8 mouse cellular contexts compared by ENCODE assay signal in genomic region chr12:108765751-108766221, GRCm38 (mm10). TPM values are rescaled to one million over a fixed set of nuclear protein-coding genes. Genes with fewer than 3 reads are reported as not detected.
DNase-seq lines count a peak whose midpoint lies in the region; ATAC-seq and TF ChIP-seq lines count a peak whose summit lies in the region.

No protein-coding gene starts in this region.

- H3K9me3 ChIP-seq in hindbrain, embryonic 15.5 days, result no peaks in the 10 kb centered on the region
- H3K9me3 ChIP-seq in liver, embryonic 11.5 days (ENCODE audit: control insufficient read depth, low read length), result no peaks in the 10 kb centered on the region

- peak overlapping the region; percentile 87 for H3K27ac ChIP-seq in gastrocnemius, adult 2 months
- H3K27ac ChIP-seq in hindbrain, embryonic 15.5 days (replicated peaks), result peak overlapping the region; percentile 72
- peak overlapping the region; percentile 36 for H3K27ac ChIP-seq in liver, embryonic 11.5 days (ENCODE audit: low read depth, low read length)

- ATAC-seq in hindbrain, embryonic 15.5 days (ENCODE audit: low FRiP score, low read depth), result peak; percentile 24; the same call in 1 of the 2 replicates
- ATAC-seq in liver, embryonic 11.5 days (replicated peaks; ENCODE audit: low FRiP score), result peak; percentile 27; the same call in 1 of the 2 replicates
- ATAC-seq in monocyte, adult 5-6 weeks (replicated peaks; ENCODE audit: insufficient number of reproducible peaks, low FRiP score, low TSS enrichment, poor library complexity, severe bottlenecking), result peak; percentile 74

- peak overlapping the region; percentile 39 for H3K4me2 ChIP-seq in hindbrain, embryonic 15.5 days
- peak overlapping the region; percentile 65 for H3K4me2 ChIP-seq in liver, embryonic 11.5 days

- peak overlapping the region; percentile 72 for H3K4me3 ChIP-seq in gastrocnemius, adult 2 months
- peak overlapping the region; percentile 19 for H3K4me3 ChIP-seq in hindbrain, embryonic 15.5 days
- peak overlapping the region; percentile 36 for H3K4me3 ChIP-seq in liver, embryonic 11.5 days (ENCODE audit: low read depth, low read length)

- 36% methylated on average over 14 of the region's 14 CpGs for WGBS in hindbrain, embryonic 15.5 days
- 11% methylated on average over 14 of the region's 14 CpGs for WGBS in liver, embryonic 11.5 days

- intact Hi-C loops in left cerebral cortex, postnatal 25 days (cut with DNase I), result no loop called here
- intact Hi-C loops in left cerebral cortex, postnatal 4 days (cut with DNase I), result no loop called here
- intact Hi-C loops in gastrocnemius, adult 2 months (cut with DNase I), result no loop called here

- TF ChIP-seq CTCF in gastrocnemius, adult 2 months (IDR thresholded peaks at IDR 0.05), result no peak

- no peaks in the 10 kb centered on the region for H3K27me3 ChIP-seq in hindbrain, embryonic 15.5 days
- no peaks in the 10 kb centered on the region for H3K27me3 ChIP-seq in liver, embryonic 11.5 days (replicated peaks; ENCODE audit: control insufficient read depth, insufficient read depth, low read length)

- H3K4me1 ChIP-seq in hindbrain, embryonic 15.5 days (replicated peaks), result peaks cover 22% of the 10 kb centered on the region
- H3K4me1 ChIP-seq in liver, embryonic 11.5 days (replicated peaks; ENCODE audit: control insufficient read depth, insufficient read depth, low read length), result peaks cover 24% of the 10 kb centered on the region

- no peaks in the 10 kb centered on the region for H3K36me3 ChIP-seq in hindbrain, embryonic 15.5 days
- no peaks in the 10 kb centered on the region for H3K36me3 ChIP-seq in liver, embryonic 11.5 days (ENCODE audit: control insufficient read depth, insufficient read depth, low read length)

- DNase-seq in left cerebral cortex, postnatal 25 days (ENCODE audit: low spot score in 2 of 2), result peak; percentile 10 to 14
- no peak for DNase-seq in left cerebral cortex, postnatal 4 days
- DNase-seq in cerebellum, adult 9-10 months, result peak; percentile 57
- peak; percentile 87 for DNase-seq in gastrocnemius, adult 2 months
- peak; percentile 59 for DNase-seq in liver, embryonic 11.5 days (ENCODE audit: low spot score)
- DNase-seq in testis, postnatal 14 days (ENCODE audit: low spot score), result peak; percentile 57

- H3K9ac ChIP-seq in hindbrain, embryonic 15.5 days, result peak overlapping the region; percentile 27; the same call in 1 of the 2 replicates
- peak overlapping the region; percentile 45; the same call in 1 of the 2 replicates for H3K9ac ChIP-seq in liver, embryonic 11.5 days (ENCODE audit: low read depth, low read length)

RNA-seq across cellular contexts. Expression of gene Yy1, which starts 27.0 kb away (rescaled TPM):
- 10 to 100 TPM; 46.9 to 49.8 TPM for total RNA-seq in left cerebral cortex, postnatal 25 days (2021)
- total RNA-seq in left cerebral cortex, postnatal 4 days (2021), result 10 to 100 TPM; 53.1 to 55.5 TPM
- total RNA-seq in gastrocnemius, adult 2 months (2021), result 10 to 100 TPM; 33.4 to 35.6 TPM
- polyA plus RNA-seq in hindbrain, embryonic 15.5 days (2015; fragmentation: Nextera tagmentation; extraction: Ambion mirVana), result 13.4 and 15.1 TPM in 2 replicates
- polyA plus RNA-seq in liver, embryonic 11.5 days (2014; fragmentation: Nextera tagmentation; extraction: Ambion mirVana), result 17.9 and 19.2 TPM in 2 replicates
- total RNA-seq in monocyte, adult 5-6 weeks (2017), result 51.4 to 60.9 TPM (median 60.3 TPM) in 3 replicates

Comparison
In these comparisons a context has a peak if more than half of its experiments do, and no peak if none do; other contexts are left out.
1. H3K27ac ChIP-seq: peak in every context shown above with its lines; median percentile 87 in gastrocnemius, adult 2 months; 72 in hindbrain, embryonic 15.5 days; 36 in liver, embryonic 11.5 days.
2. H3K4me3 ChIP-seq: peak in every context shown above with its lines; median percentile 72 in gastrocnemius, adult 2 months; 36 in liver, embryonic 11.5 days; 19 in hindbrain, embryonic 15.5 days.
3. ATAC-seq: peak in every context shown above with its lines; median percentile 74 in monocyte, adult 5-6 weeks; 27 in liver, embryonic 11.5 days; 24 in hindbrain, embryonic 15.5 days.